Mouse (Mus musculus) liver, embryonic 11.5 days (tissue): ENCODE measurements at regions not wholly inside any gene's neighbourhood (a gene's known extent, or its start where the extent isn't known, plus 50 kb on each side); places are given as distances from the start of the nearest gene placed in this dataset.

Experiments
- ATAC-seq: fragments of 200-750 bp; cut with Nextera tagmentation; replicated peaks from 2 replicates; pipeline ENCODE4 v1.8.0; 2017; ENCODE audit warnings: moderate number of reproducible peaks, mild to moderate bottlenecking, moderate TSS enrichment, moderate library complexity; ENCODE audit not compliant: low FRiP score
- DNase-seq: peaks from one replicate; pipeline ENCODE4 v3.0.0-alpha.2; 2017; ENCODE audit warnings: low spot score
- H3K27ac ChIP-seq: fragments of 300-500 bp; sonication (generic); 2 replicates; pipeline ENCODE4 v1.5.1; 2014; ENCODE audit warnings: mild to moderate bottlenecking, low read depth, low read length, control low read depth
- H3K27me3 ChIP-seq: fragments of 300-500 bp; sonication (generic); replicated peaks from 2 replicates; pipeline ENCODE4 v1.6.1; 2014; ENCODE audit warnings: low read length, mixed read lengths; ENCODE audit not compliant: control insufficient read depth, insufficient read depth
- H3K36me3 ChIP-seq: fragments of 300-500 bp; sonication (generic); 2 replicates; pipeline ENCODE4 v1.6.1; 2014; ENCODE audit warnings: mild to moderate bottlenecking, low read length, moderate library complexity, mixed read lengths; ENCODE audit not compliant: control insufficient read depth, insufficient read depth
- H3K4me1 ChIP-seq: fragments of 300-500 bp; sonication (generic); replicated peaks from 2 replicates; pipeline ENCODE4 v1.6.1; 2014; ENCODE audit warnings: low read length, mixed read lengths; ENCODE audit not compliant: control insufficient read depth, insufficient read depth
- H3K4me2 ChIP-seq: fragments of 300-500 bp; sonication (generic); 2 replicates; pipeline ENCODE4 v1.6.1; 2014; ENCODE audit warnings: mild to moderate bottlenecking, control low read depth, moderate library complexity
- H3K4me3 ChIP-seq: fragments of 300-500 bp; sonication (generic); 2 replicates; pipeline ENCODE4 v1.5.1; 2014; ENCODE audit warnings: low read depth, low read length, control low read depth
- H3K9ac ChIP-seq: fragments of 300-500 bp; sonication (generic); 2 replicates; pipeline ENCODE4 v1.6.1; 2014; ENCODE audit warnings: low read depth, low read length, control low read depth
- H3K9me3 ChIP-seq: fragments of 300-500 bp; sonication (generic); 2 replicates; pipeline ENCODE4 v1.6.1; 2016; ENCODE audit warnings: low read length, inconsistent platforms, mixed read lengths; ENCODE audit not compliant: control insufficient read depth
- whole genome bisulfite sequencing: fragments of 180-500 bp; shearing (Covaris S2); extraction: QIAGEN DNeasy Blood & Tissue Kit; methylation state at CpG from one replicate; pipeline ENCODE4 v1.1.7; 2014; 5-methylcytosine and 5-hydroxymethylcytosine counted together

- Histone ChIP-seq H3K4me1 (no peaks in the 10 kb centered on the region), H3K27ac (no peak overlapping the region), H3K9ac (no peak overlapping the region), H3K4me3 (no peak overlapping the region), H3K36me3 (no peaks in the 10 kb centered on the region), H3K9me3 (no peaks in the 10 kb centered on the region), H3K4me2 (no peak overlapping the region), H3K27me3 (no peaks in the 10 kb centered on the region)
- DNase-seq (no peak), ATAC-seq (no peak)
- 46% methylated on average over 4 of the region's 4 CpGs for WGBS
These were observed 53.2 kb downstream of the Fam43a start for GRCm38 (mm10) chr16:30652692-30653091.

- Histone ChIP-seq H3K4me2 (no peak overlapping the region), H3K9ac (no peak overlapping the region), H3K27me3 (no peaks in the 10 kb centered on the region), H3K4me3 (no peak overlapping the region), H3K4me1 (no peaks in the 10 kb centered on the region), H3K27ac (no peak overlapping the region), H3K36me3 (no peaks in the 10 kb centered on the region), H3K9me3 (no peaks in the 10 kb centered on the region)
- DNase-seq (no peak), ATAC-seq (no peak)
- 86% methylated on average over 5 of the region's 5 CpGs for WGBS
These were observed 54.3 kb downstream of the Fam43a start for GRCm38 (mm10) chr16:30653806-30654205.

GRCm38 (mm10) chr16:30654226-30654625 lies 54.7 kb downstream of the Fam43a start:
- ATAC-seq = no peak
- Histone ChIP-seq H3K9ac (no peak overlapping the region), H3K27ac (no peak overlapping the region), H3K36me3 (no peaks in the 10 kb centered on the region), H3K4me2 (no peak overlapping the region), H3K27me3 (no peaks in the 10 kb centered on the region), H3K9me3 (no peaks in the 10 kb centered on the region), H3K4me3 (no peak overlapping the region), H3K4me1 (no peaks in the 10 kb centered on the region)
- no peak for DNase-seq
- WGBS = 74% methylated on average over 9 of the region's 9 CpGs

GRCm38 (mm10) chr16:30655798-30656221 lies 56.3 kb downstream of the Fam43a start:
- DNase-seq = no peak
- no peaks in the 10 kb centered on the region for H3K36me3 ChIP-seq
- H3K9me3 ChIP-seq = no peaks in the 10 kb centered on the region
- H3K27me3 ChIP-seq = no peaks in the 10 kb centered on the region
- no peak for ATAC-seq
- 57% methylated on average over 5 of the region's 5 CpGs for WGBS
- no peak overlapping the region for H3K9ac ChIP-seq
- H3K27ac ChIP-seq = no peak overlapping the region
- H3K4me2 ChIP-seq = no peak overlapping the region
- H3K4me3 ChIP-seq = no peak overlapping the region
- H3K4me1 ChIP-seq = no peaks in the 10 kb centered on the region

GRCm38 (mm10) chr16:30656881-30657280 lies 57.4 kb downstream of the Fam43a start:
- WGBS = 77% methylated on average over 17 of the region's 17 CpGs
- Histone ChIP-seq H3K4me3 (no peak overlapping the region), H3K4me1 (no peaks in the 10 kb centered on the region), H3K4me2 (no peak overlapping the region), H3K9me3 (no peaks in the 10 kb centered on the region), H3K27ac (no peak overlapping the region), H3K27me3 (no peaks in the 10 kb centered on the region), H3K9ac (no peak overlapping the region), H3K36me3 (no peaks in the 10 kb centered on the region)
- ATAC-seq (no peak), DNase-seq (no peak)

- Histone ChIP-seq H3K4me3 (no peak overlapping the region), H3K36me3 (no peaks in the 10 kb centered on the region), H3K9ac (no peak overlapping the region), H3K27me3 (no peaks in the 10 kb centered on the region), H3K27ac (no peak overlapping the region), H3K4me1 (no peaks in the 10 kb centered on the region), H3K4me2 (no peak overlapping the region), H3K9me3 (no peaks in the 10 kb centered on the region)
- 85% methylated on average over 4 of the region's 4 CpGs for WGBS
- DNase-seq (no peak), ATAC-seq (no peak)
These were observed 59.4 kb downstream of the Fam43a start for GRCm38 (mm10) chr16:30658921-30659320.

GRCm38 (mm10) chr16:30661086-30661977 lies 61.8 kb downstream of the Fam43a start:
- no peak overlapping the region for H3K4me2 ChIP-seq
- no peak overlapping the region for H3K27ac ChIP-seq
- H3K4me3 ChIP-seq = no peak overlapping the region
- 75% methylated on average over 16 of the region's 16 CpGs for WGBS
- no peaks in the 10 kb centered on the region for H3K4me1 ChIP-seq
- DNase-seq (no peak), ATAC-seq (no peak)
- H3K36me3 ChIP-seq = no peaks in the 10 kb centered on the region
- no peaks in the 10 kb centered on the region for H3K9me3 ChIP-seq
- no peak overlapping the region for H3K9ac ChIP-seq
- H3K27me3 ChIP-seq = no peaks in the 10 kb centered on the region

GRCm38 (mm10) chr16:30663055-30663454 lies 63.5 kb downstream of the Fam43a start:
- DNase-seq = no peak
- no peaks in the 10 kb centered on the region for H3K9me3 ChIP-seq
- no peak for ATAC-seq
- 71% methylated on average over 8 of the region's 8 CpGs for WGBS
- no peaks in the 10 kb centered on the region for H3K4me1 ChIP-seq
- no peak overlapping the region for H3K4me3 ChIP-seq
- no peak overlapping the region for H3K9ac ChIP-seq
- no peak overlapping the region for H3K4me2 ChIP-seq
- no peak overlapping the region for H3K27ac ChIP-seq
- H3K36me3 ChIP-seq = no peaks in the 10 kb centered on the region
- H3K27me3 ChIP-seq = no peaks in the 10 kb centered on the region

- Histone ChIP-seq H3K27me3 (no peaks in the 10 kb centered on the region), H3K36me3 (no peaks in the 10 kb centered on the region), H3K4me2 (no peak overlapping the region), H3K9me3 (no peaks in the 10 kb centered on the region), H3K4me3 (no peak overlapping the region), H3K9ac (no peak overlapping the region), H3K4me1 (no peaks in the 10 kb centered on the region), H3K27ac (no peak overlapping the region)
- DNase-seq (no peak), ATAC-seq (no peak)
- WGBS = 68% methylated on average over 3 of the region's 3 CpGs
These were observed 64.4 kb downstream of the Fam43a start for GRCm38 (mm10) chr16:30663971-30664370.
